Mouse (Mus musculus) hindbrain, postnatal 0 days (tissue): ENCODE measurements around the gene Apba3. TPM values are rescaled to one million over a fixed set of nuclear protein-coding genes. Genes with fewer than 3 reads are reported as not detected.

Source experiments
- ATAC-seq: fragments of 200-750 bp; cut with Nextera tagmentation; 2 replicates; pipeline ENCODE4 v1.8.0; 2017; ENCODE audit warnings: mild to moderate bottlenecking, moderate TSS enrichment, moderate library complexity
- DNase-seq: peaks from one replicate; pipeline ENCODE4 v3.0.0-alpha.2; 2015; ENCODE audit warnings: low spot score
- H3K27ac ChIP-seq: fragments of 300-500 bp; sonication (generic); 2 replicates; pipeline ENCODE4 v1.5.1; 2014; ENCODE audit warnings: mild to moderate bottlenecking
- H3K27me3 ChIP-seq: fragments of 300-500 bp; sonication (generic); 2 replicates; pipeline ENCODE4 v1.6.1; 2014; ENCODE audit warnings: low read length, mixed read lengths; ENCODE audit not compliant: insufficient read depth
- H3K36me3 ChIP-seq: fragments of 300-500 bp; sonication (generic); 2 replicates; pipeline ENCODE4 v1.6.1; 2014; ENCODE audit warnings: low read length, mixed read lengths; ENCODE audit not compliant: insufficient read depth
- H3K4me1 ChIP-seq: fragments of 300-500 bp; sonication (generic); 2 replicates; pipeline ENCODE4 v1.6.1; 2014; ENCODE audit warnings: antibody characterized with exemption, low read length, mixed read lengths; ENCODE audit not compliant: insufficient read depth
- H3K4me2 ChIP-seq: fragments of 300-500 bp; sonication (generic); 2 replicates; pipeline ENCODE4 v1.6.1; 2014; ENCODE audit warnings: low read depth, mild to moderate bottlenecking, low read length, moderate library complexity, mixed read lengths
- H3K4me3 ChIP-seq: fragments of 300-500 bp; sonication (generic); 2 replicates; pipeline ENCODE4 v1.5.1; 2014; ENCODE audit warnings: low read length
- H3K9ac ChIP-seq: fragments of 300-500 bp; sonication (generic); replicated peaks from 2 replicates; pipeline ENCODE4 v1.6.1; 2014; ENCODE audit warnings: mild to moderate bottlenecking, low read length, moderate library complexity, mixed read lengths
- H3K9me3 ChIP-seq: fragments of 300-500 bp; sonication (generic); 2 replicates; pipeline ENCODE4 v1.6.1; 2016; ENCODE audit warnings: low read length, mixed read lengths
- CTCF ChIP-seq: IDR thresholded peaks from 2 replicates; pipeline ENCODE4 v1.5.1; 2016; ENCODE audit warnings: antibody characterized with exemption, control low read depth, low read depth
- WGBS: fragments of 180-500 bp; shearing (Covaris S2); extraction: QIAGEN DNeasy Blood & Tissue Kit; methylation state at CpG from one replicate; pipeline ENCODE4 v1.1.7; 2014; 5-methylcytosine and 5-hydroxymethylcytosine counted together
- polyA plus RNA-seq: library from polyadenylated mRNA; unstranded; fragments of >200 nt; fragmentation: Nextera tagmentation; extraction: Ambion mirVana; gene quantifications from 2 replicates; pipeline ENCODE4 v1.2.1, GENCODE M21; 2015
- total RNA-seq: library from RNA; depleted of rRNA; stranded (reverse); fragments of >200 nt; gene quantifications from 2 replicates; pipeline ENCODE4 v1.2.3, GENCODE M21; 2014

Apba3 gene
- total and polyA plus RNA-seq, 2 experiments from 2014 or later, result 24.0 to 63.6 TPM

GRCm38 (mm10) chr10:81294442-81294841 lies 27.7 kb downstream of the Apba3 start:
- DNase-seq, result no peak
- no peak for TF ChIP-seq CTCF
- no peaks in the 10 kb centered on the region for H3K36me3 ChIP-seq
- H3K9ac ChIP-seq, result peak overlapping the region; percentile 79
- 0 out of 2 replicates have a peak overlapping the region, but pooled peaks have one; percentile 8 for H3K27ac ChIP-seq
- WGBS, result 59% methylated on average over 8 of the region's 8 CpGs
- ATAC-seq, result no peak
- no peaks in the 10 kb centered on the region for H3K27me3 ChIP-seq
- H3K9me3 ChIP-seq, result no peaks in the 10 kb centered on the region
- peak overlapping the region; percentile 87 for H3K4me3 ChIP-seq
- peaks cover 15% of the 10 kb centered on the region; the same call in 1 of the 2 replicates for H3K4me1 ChIP-seq
- peak overlapping the region; percentile 96 for H3K4me2 ChIP-seq

DNA sequence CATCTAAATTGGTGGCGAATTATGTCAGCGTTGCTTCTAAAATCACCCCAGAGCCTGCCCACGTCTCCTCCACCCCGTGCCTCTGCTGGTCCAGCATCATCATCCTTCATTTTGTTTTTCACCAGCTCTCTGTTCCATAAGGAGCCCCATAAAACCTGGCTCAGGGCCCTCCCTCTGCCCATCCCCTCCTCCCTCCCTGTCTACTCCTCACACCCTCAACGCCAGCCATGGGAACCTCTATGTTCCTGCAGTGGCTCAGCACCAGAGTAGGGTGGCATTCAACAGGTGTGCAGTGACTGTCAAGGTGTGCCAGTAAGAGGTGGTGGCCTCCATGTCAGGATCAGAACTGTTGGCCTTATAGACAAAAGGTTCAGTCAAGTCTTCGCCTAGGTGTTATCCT lies 28.4 kb downstream of the Apba3 start:
- Histone ChIP-seq H3K4me1 (peaks cover 18% of the 10 kb centered on the region), H3K27ac (no peak overlapping the region), H3K4me2 (no peak overlapping the region), H3K27me3 (no peaks in the 10 kb centered on the region), H3K4me3 (no peak overlapping the region), H3K9me3 (no peaks in the 10 kb centered on the region), H3K36me3 (no peaks in the 10 kb centered on the region), H3K9ac (no peak overlapping the region)
- DNase-seq (no peak), ATAC-seq (no peak)
- WGBS, result 84% methylated on average over 6 of the region's 6 CpGs
- TF ChIP-seq CTCF, result no peak

- Histone ChIP-seq H3K27me3 (no peaks in the 10 kb centered on the region), H3K9me3 (no peaks in the 10 kb centered on the region), H3K9ac (no peak overlapping the region), H3K4me1 (peaks cover 19% of the 10 kb centered on the region), H3K4me3 (no peak overlapping the region), H3K27ac (0 out of 2 replicates have a peak overlapping the region, but pooled peaks have one; percentile 36), H3K36me3 (no peaks in the 10 kb centered on the region), H3K4me2 (no peak overlapping the region)
- DNase-seq, result no peak
- no peak for TF ChIP-seq CTCF
- 76% methylated on average over 6 of the region's 6 CpGs for WGBS
- no peak for ATAC-seq
These were observed 30.5 kb downstream of the Apba3 start for GRCm38 (mm10) chr10:81297246-81297645.

DNA sequence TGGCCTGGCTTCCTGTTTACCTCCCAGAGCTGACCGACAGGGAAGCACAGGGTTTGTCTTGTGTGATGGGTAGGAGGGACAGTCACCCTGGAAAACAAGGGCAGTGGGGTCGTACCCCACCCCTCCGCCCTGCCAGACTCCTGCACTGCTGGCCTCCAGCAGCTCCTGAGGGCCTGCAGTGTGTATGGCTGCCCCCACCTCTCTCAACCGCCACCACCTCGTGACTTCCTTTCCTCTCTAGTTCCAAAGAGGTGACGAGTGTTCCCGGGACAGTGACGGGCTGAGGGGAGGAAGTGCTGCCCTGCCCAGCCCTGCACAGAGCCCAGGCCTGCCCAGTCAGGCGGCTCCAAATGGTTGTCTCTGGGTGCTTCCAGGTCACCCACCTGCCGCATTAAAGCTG lies 31.1 kb downstream of the Apba3 start:
- H3K4me1 ChIP-seq, result peaks cover 19% of the 10 kb centered on the region
- no peak overlapping the region for H3K9ac ChIP-seq
- DNase-seq, result no peak
- 70% methylated on average over 10 of the region's 10 CpGs for WGBS
- TF ChIP-seq CTCF, result no peak
- H3K36me3 ChIP-seq, result no peaks in the 10 kb centered on the region
- H3K4me3 ChIP-seq, result no peak overlapping the region
- no peaks in the 10 kb centered on the region for H3K27me3 ChIP-seq
- H3K4me2 ChIP-seq, result no peak overlapping the region
- ATAC-seq, result no peak
- no peaks in the 10 kb centered on the region for H3K9me3 ChIP-seq
- H3K27ac ChIP-seq, result peak overlapping the region; percentile 36; the same call in 1 of the 2 replicates

GRCm38 (mm10) chr10:81298369-81299100 lies 31.8 kb downstream of the Apba3 start:
- H3K4me3 ChIP-seq, result no peak overlapping the region
- ATAC-seq (no peak), DNase-seq (no peak)
- H3K36me3 ChIP-seq, result no peaks in the 10 kb centered on the region
- WGBS, result 92% methylated on average over 17 of the region's 17 CpGs
- no peaks in the 10 kb centered on the region for H3K27me3 ChIP-seq
- H3K4me1 ChIP-seq, result peaks cover 19% of the 10 kb centered on the region
- H3K27ac ChIP-seq, result no peak overlapping the region
- H3K9me3 ChIP-seq, result no peaks in the 10 kb centered on the region
- no peak overlapping the region for H3K9ac ChIP-seq
- H3K4me2 ChIP-seq, result no peak overlapping the region
- TF ChIP-seq CTCF, result no peak

DNA sequence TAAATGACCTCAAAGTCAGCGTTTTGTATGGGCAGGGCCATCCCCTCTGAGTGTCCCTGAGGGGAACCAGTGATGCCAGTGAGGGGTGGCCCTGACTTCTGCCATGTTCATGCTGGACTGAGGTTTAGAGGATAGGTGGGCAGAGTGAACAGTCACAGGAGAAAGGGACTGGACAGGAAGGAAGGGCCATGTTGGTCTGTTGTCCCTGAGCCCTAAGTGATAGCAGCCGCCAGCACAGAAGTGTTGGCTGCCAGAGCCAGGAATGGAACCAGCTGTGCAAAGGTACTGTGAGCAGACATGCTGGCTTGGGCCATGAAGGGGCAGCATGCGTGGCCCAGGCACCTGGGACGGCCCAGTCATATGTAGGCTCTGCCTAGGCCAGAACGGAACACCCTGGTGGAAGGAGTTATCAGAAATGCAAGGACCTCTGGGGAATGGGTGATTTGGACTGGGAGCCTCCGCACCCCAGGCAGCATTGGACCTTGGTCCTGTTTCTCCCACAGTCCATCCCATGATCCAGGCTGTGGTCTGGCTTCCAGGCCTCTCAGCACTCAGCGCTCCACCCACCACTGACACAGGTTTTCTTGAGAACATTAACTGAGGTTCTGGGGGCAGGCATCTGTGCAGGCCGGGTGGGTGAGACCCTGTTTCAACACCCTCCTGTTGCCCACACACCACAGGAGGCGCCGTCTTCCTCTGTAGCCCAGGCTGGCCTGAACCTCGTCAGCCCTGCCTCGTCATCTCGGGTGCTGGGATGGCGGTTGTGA lies 33.0 kb downstream of the Apba3 start:
- H3K4me3 ChIP-seq, result no peak overlapping the region
- whole genome bisulfite sequencing, result 84% methylated on average over 14 of the region's 14 CpGs
- no peak overlapping the region for H3K27ac ChIP-seq
- no peak overlapping the region for H3K4me2 ChIP-seq
- H3K27me3 ChIP-seq, result no peaks in the 10 kb centered on the region
- DNase-seq, result no peak
- H3K4me1 ChIP-seq, result peaks cover 8% of the 10 kb centered on the region
- no peak for ATAC-seq
- no peak overlapping the region for H3K9ac ChIP-seq
- no peak for TF ChIP-seq CTCF
- no peaks in the 10 kb centered on the region for H3K9me3 ChIP-seq
- H3K36me3 ChIP-seq, result no peaks in the 10 kb centered on the region
